ENCODE assay signal across 8 mouse cellular contexts in genomic region chr2:80616854-80617737, GRCm38 (mm10). TPM values are rescaled to one million over a fixed set of nuclear protein-coding genes. Genes with fewer than 3 reads are reported as not detected.
DNase-seq lines count a peak whose midpoint lies in the region; TF ChIP-seq lines count a peak whose summit lies in the region.

Dusp19 (plus strand) TSS chr2:80617045.
Nup35 (plus strand) TSS chr2:80617236.

- peak within 1 kb of the TSS; percentile 89 for H3K27ac ChIP-seq in gastrocnemius, adult 2 months

- peak within 1 kb of the TSS; percentile 81 for H3K4me3 ChIP-seq in gastrocnemius, adult 2 months
- peak within 1 kb of the TSS; percentile 94 for H3K4me3 ChIP-seq in megakaryocyte, embryonic 14.5 days (replicated peaks)

- intact Hi-C loops in gastrocnemius, adult 2 months (cut with DNase I) = loop anchor here (2.0 kb wide), 2 partner anchors 22 to 36 kb away; partner anchors contain the start of gene Nckap1

- H3K36me3 ChIP-seq in megakaryocyte, embryonic 14.5 days (replicated peaks; ENCODE audit: low read length) = peaks cover 17% of the 10 kb centered on the region

- DNase-seq in WW6 (ENCODE audit: low read depth, low spot score) = peak; percentile 61
- peak; percentile 91 to 97 for DNase-seq in cerebellum, postnatal 4 days (ENCODE audit: low spot score in 2 of 2)
- peak; percentile 93 for DNase-seq in gastrocnemius, adult 2 months
- DNase-seq in hindlimb bud, embryonic 11.5 days (ENCODE audit: extremely low spot score, low read depth, low spot score) = peak; percentile 69
- DNase-seq in left cerebral cortex, adult 8-10 months (ENCODE audit: low spot score in 2 of 2) = peak; percentile 90 to 99
- DNase-seq in right cerebral cortex, postnatal 10 days (ENCODE audit: low spot score in 2 of 2) = peak; percentile 97
- DNase-seq in urinary bladder, postnatal 25 days (ENCODE audit: low spot score) = peak; percentile 88

- peaks cover 35% of the 10 kb centered on the region for H3K4me1 ChIP-seq in megakaryocyte, embryonic 14.5 days

- H3K9me3 ChIP-seq in megakaryocyte, embryonic 14.5 days = no peaks in the 10 kb centered on the region

- H3K27me3 ChIP-seq in megakaryocyte, embryonic 14.5 days (replicated peaks) = no peaks in the 10 kb centered on the region

- no peak for TF ChIP-seq CTCF in gastrocnemius, adult 2 months (IDR thresholded peaks at IDR 0.05)

RNA-seq across cellular contexts. Expression of gene Dusp19, which starts in this region (rescaled TPM):
- 10 to 100 TPM in 1 of 2 experiments, 1 to 10 TPM in 1; 8.6 to 11.2 TPM for total RNA-seq in gastrocnemius, adult 2 months (2021)
- 10 to 100 TPM; 18.2 to 23.2 (median 22.5) TPM for total RNA-seq in left cerebral cortex, adult 8-10 months (2022)
- polyA plus RNA-seq in megakaryocyte, embryonic 14.5 days (2012; ENCODE audit: insufficient read depth, low replicate concordance) = 0.09 TPM in 1 of 2 replicates, not detected in the other

RNA-seq across cellular contexts. Expression of gene Nup35, which starts in this region (rescaled TPM):
- total RNA-seq in gastrocnemius, adult 2 months (2021) = 1 to 10 TPM; 8.0 to 9.3 TPM
- total RNA-seq in left cerebral cortex, adult 8-10 months (2022) = 10 to 100 TPM; 13.6 to 17.2 (median 15.3) TPM
- polyA plus RNA-seq in megakaryocyte, embryonic 14.5 days (2012; ENCODE audit: insufficient read depth, low replicate concordance) = 1.1 TPM in 1 of 2 replicates, not detected in the other

Comparison
In these comparisons a context has a peak if more than half of its experiments do, and no peak if none do; other contexts are left out.
1. Peak in every context shown above with its lines: DNase-seq, H3K4me3 ChIP-seq and H3K27ac ChIP-seq.